Mouse (Mus musculus) heart, postnatal 36 days (tissue): Measurements from ENCODE around the gene Man1a. TPM values are rescaled to one million over a fixed set of nuclear protein-coding genes. Genes with fewer than 3 reads are reported as not detected.

Source experiments
- DNase-seq, 2 experiments: peaks; one replicate each; pipeline ENCODE4 v3.0.0; 2021 to 2022
- intact Hi-C: fragments of 180-260 bp; cut with DNase I; formaldehyde crosslinking; loops from one replicate; pipeline ENCODE4 v1.15.1; 2025
- total RNA-seq, 2 experiments: library from RNA; stranded (reverse); gene quantifications; 2 replicates each; pipeline ENCODE4 v1.2.3; 2021

Gene Man1a
- total RNA-seq, 2 experiments from 2014 or later, result 40.7 to 42.2 TPM

DNA sequence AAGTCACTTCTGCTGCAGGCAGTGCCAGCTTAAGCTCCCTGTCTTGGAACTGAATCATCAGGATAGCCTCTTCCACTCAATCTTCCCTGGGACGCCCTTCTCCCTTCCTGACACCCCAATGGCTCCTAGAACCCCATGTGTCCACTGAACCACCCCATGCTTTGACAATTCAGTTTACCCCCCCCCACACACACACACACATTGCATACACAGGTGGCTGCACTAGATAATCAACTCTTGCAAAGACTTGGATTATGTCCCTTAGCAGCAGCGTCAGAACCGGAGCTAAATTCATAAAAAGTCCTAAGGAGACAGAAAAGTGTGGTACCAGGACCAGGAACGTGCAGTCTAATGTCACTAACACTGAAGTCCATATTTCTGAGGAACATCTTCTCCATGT, 47.5 kb downstream of the Man1a start:
- no peak for DNase-seq
- intact Hi-C loops, result loop anchor here (10.0 kb wide), 1 partner anchor 46 kb away; the partner anchor contains the start of gene Man1a

- intact Hi-C loops, result loop anchor here (10.0 kb wide), 1 partner anchor 48 kb away; the partner anchor contains the start of gene Man1a
- DNase-seq, result peak in 1 of 2 experiments; percentile 41
These were observed 49.5 kb downstream of the Man1a start for GRCm38 (mm10) chr10:54026738-54027427.

DNA sequence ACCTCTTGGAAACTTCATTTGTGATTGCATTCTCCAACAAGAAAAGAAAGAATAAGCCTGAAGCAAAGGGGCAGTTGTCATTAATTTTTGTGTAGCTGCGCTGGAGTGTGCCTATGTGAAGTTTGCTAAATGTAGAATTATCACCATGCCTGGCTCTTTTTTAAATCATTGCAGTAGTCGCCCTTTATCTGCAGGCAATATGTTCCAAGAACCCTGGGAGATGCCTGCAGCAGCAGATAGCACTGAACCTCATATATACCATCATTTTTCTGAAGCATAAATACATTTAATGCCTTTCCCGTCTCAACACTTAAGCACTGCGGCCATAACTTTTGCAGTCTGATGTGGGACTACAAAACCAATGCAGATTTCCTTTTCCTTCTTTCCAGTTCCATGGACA, 50.3 kb downstream of the Man1a start:
- intact Hi-C loops, result loop anchor here (10.0 kb wide), 1 partner anchor 49 kb away; the partner anchor contains the start of gene Man1a
- DNase-seq, result no peak

DNA sequence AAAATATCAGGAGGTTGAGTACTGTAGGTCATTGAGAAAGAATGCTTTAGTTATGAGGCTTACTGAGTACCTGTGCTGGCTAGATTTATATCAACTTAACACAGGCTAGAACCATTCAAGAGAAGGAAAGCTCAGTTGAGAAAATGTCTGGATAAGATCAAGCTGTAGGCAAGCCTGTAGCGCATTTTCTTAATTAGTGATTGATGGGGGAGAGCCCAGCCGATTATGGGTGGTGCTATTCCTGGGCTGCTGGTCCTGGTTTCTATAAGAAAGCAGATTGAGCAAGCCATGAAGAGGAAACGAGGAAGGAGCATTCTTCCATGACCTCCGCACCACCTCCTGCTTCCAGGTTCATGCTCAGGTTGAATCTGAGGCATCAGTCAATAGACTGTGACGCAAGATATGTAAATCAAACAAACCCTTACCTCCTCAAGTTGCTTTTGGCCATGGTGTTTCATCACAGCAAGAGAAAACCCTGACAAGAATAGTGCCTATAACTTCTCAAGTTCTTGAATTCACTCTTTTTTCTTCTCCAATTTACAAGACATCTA, 58.4 kb downstream of the Man1a start:
- DNase-seq, result no peak
- intact Hi-C loops, result no loop called here

DNA sequence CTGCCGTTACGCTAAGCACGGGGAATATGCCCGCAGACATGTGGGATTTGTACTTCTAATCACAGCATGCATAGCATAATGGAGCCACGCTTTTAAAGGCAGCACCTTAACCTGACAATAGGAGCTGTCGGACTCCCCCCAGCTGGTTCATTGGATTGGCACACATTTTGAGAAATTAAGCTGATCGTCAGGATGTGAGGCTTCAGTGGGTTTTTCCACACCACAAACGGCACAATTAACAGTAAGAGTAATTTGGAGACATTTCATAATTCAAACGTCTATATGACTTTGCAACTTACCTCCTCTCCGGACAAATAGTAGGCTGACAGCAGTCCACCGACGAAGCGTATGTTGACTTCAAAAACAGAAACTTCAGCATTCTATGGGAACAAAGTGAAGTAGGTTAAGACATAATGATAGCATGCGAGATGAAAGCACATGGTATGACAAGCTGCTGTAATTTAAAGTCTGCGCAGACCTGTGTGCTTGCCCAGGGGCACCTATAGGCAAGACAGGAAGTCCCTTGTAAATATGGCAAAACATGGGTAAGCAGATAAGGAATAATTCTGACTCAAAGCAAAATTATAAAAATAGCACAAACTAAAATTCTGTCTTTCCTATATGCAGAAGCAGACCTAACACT, 62.2 kb downstream of the Man1a start:
- intact Hi-C loops, result no loop called here
- DNase-seq, result no peak

DNA sequence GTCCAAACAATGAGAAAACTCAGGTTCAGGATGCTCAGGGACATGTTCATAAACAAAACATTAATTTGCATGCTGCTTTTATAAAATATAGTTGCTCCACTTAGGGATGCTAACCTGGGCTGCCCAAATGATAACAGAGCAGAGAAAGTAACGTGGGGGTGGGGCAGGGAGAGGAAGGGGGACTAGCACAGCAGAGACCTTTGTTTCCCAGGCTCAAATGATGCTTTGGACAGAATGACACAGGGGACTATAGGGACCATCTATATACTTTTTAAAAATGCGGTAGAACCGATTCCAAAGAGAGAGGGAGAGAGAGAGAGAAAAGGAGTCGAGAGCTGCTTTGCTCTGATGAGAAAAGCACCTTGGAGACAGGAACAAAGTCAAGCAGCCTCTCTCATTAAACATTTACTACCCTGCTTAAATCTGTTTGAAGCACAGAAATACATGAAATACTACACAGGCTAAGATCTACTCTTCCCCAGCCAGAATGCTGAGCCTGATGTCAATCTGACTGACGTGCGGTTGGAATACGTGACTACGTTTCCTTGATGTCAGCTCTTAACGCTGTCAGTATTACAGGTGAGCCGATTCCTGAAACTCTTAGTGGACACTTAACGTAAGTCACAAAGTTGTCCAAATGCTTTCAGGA, 63.1 kb downstream of the Man1a start:
- intact Hi-C loops, result no loop called here
- no peak for DNase-seq

GRCm38 (mm10) chr10:54009154-54009553, 67.3 kb downstream of the Man1a start:
- DNase-seq, result no peak
- intact Hi-C loops, result no loop called here

GRCm38 (mm10) chr10:54006868-54007267, 69.5 kb downstream of the Man1a start:
- intact Hi-C loops, result no loop called here
- DNase-seq, result no peak

- intact Hi-C loops, result no loop called here
- DNase-seq, result no peak
These were observed 70.6 kb downstream of the Man1a start for GRCm38 (mm10) chr10:54005847-54006246.

- DNase-seq, result no peak
- intact Hi-C loops, result no loop called here
These were observed 73.5 kb downstream of the Man1a start for GRCm38 (mm10) chr10:54002936-54003335.

GRCm38 (mm10) chr10:53997301-53997700, 79.1 kb downstream of the Man1a start:
- intact Hi-C loops, result no loop called here
- DNase-seq, result no peak

GRCm38 (mm10) chr10:53996216-53996615, 80.2 kb downstream of the Man1a start:
- no peak for DNase-seq
- intact Hi-C loops, result no loop called here

DNA sequence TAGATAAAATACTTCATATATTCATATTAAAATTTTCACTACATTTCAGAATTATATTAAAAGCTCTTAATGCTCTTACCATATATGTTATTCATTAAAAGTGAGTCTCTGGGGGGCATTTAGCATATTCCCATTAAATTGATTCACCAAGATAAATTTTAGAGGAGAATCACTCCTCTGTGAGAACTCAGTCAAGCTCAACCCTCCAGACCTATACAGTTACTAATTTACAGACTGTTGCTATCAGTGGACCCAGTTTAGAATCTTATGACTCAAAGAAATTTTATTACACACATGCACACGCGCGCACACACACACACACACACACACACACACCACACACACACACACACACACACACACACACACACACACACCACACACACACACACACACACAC, 81.8 kb downstream of the Man1a start:
- no peak for DNase-seq
- intact Hi-C loops, result no loop called here

- intact Hi-C loops, result no loop called here
- DNase-seq, result no peak
These were observed 86.0 kb downstream of the Man1a start for GRCm38 (mm10) chr10:53990434-53990833.

GRCm38 (mm10) chr10:53984894-53985293, 91.5 kb downstream of the Man1a start:
- intact Hi-C loops, result no loop called here
- no peak for DNase-seq

DNA sequence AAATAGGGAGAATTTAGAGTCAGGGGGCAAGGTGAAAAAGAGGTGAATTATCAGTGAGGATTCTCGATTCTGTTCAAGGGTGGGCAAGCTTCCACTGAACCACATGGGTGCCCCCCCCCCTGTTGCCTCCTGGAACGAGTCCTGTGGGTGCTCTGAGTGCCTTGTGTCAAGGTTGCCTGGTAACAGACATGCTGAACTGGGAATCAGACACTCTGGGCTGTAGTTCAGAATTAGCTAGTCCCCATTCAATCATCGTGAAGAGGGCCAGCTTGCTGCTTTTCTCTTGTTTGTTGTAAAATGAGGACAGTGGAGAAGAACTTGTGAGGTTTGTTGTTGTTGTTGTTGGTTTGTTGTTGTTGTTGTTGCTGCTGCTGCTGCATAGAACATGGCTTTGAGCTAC, 92.3 kb downstream of the Man1a start:
- intact Hi-C loops, result no loop called here
- DNase-seq, result peak in 1 of 2 experiments; percentile 12

DNA sequence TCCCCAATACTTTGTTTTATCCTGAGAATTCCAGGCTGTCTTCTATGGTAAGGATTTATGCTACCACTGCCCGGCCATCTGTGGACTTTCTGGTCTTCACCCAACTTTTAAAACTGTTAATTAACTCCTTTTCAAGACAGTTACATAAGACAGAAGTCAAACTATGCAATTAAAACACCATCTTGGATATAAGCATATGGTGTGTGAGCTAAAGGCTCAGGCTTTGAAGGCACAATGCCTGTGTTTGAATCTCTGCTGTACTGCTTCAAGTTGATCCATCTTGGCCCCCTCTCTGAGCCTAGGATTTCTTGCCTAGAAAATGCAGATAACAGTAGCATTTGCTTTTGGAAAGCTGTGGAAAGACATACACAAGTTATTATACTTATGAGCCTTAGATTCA, 97.8 kb downstream of the Man1a start:
- intact Hi-C loops, result no loop called here

DNA sequence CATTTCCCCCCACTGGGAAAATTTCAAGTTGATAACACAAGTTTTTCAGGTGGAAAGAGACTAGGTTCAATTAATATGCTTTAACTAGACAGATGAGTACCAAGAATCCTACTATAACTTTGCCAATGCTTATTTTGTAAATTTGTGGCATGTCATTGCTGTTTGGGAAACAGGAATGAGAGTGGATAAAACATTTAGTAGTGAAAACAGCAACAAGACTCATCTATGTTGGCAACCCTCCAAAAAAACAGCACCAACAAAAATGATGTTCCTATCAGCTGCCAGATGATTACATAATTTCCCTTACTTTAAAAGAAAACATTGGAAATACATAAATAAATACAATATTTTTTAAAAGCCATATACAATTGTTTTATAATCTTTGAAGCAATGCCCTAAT, 102.2 kb downstream of the Man1a start:
- no peak for DNase-seq
- intact Hi-C loops, result no loop called here

More for the DNA sequence above, 97.8 kb downstream of the Man1a start:
- no peak for DNase-seq

- no peak for DNase-seq
- intact Hi-C loops, result no loop called here
These were observed 116.7 kb downstream of the Man1a start for GRCm38 (mm10) chr10:53959759-53960158.

DNA sequence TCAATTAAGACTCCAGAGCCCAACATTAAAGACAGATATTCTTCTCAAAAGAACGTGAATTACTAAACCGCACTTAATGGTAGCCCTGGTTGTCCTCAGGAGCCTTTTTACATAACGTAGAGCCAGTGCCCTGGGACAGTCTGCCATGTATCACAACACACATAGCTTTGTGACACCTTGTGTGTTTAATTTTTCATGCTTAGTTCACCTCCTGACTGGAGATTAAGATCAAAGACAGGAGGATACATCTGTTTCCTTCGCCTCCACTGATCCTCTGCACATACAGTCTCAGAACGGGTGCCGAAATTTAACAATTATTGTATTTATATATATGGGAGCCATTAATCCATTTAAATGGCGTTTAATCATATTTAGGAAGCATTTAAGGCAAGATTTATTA, 134.8 kb downstream of the Man1a start:
- intact Hi-C loops, result no loop called here

GRCm38 (mm10) chr10:53938199-53938598, 138.2 kb downstream of the Man1a start:
- intact Hi-C loops, result no loop called here
- DNase-seq, result no peak

More for the DNA sequence above, 134.8 kb downstream of the Man1a start:
- DNase-seq, result no peak
